Mouse (Mus musculus): ENCODE measurements around the gene Scgb1c1. TPM values are rescaled to one million over a fixed set of nuclear protein-coding genes. Genes with fewer than 3 reads are reported as not detected.

Gene Scgb1c1
- total RNA-seq, 2 experiments from 2014 or later: not detected

- ATAC-seq (replicated peaks; ENCODE audit: poor library complexity, severe bottlenecking): no peak
These were observed 4.3 kb upstream of the Scgb1c1 start for GRCm38 (mm10) chr7:140840750-140841735.

DNA sequence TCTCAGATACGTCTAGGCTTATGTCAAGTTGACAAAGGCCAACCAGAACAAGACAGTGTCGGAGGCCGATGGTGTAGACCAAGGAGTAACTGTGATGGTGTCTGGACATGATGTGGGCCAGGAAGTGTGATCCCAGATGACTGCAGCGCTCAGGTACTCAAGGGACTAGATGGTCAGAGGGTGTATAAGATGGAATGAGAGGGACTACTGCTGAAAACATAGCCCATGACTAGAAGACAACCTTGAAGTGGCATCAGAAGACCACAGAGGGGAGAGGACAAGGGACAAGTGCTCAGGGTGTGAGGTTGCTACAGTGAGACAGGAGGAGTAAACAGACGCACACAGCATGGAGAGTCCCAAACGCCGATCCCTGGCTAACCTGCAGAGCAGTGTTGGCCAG lies 1.5 kb upstream of the Scgb1c1 start:
- ATAC-seq (replicated peaks; ENCODE audit: poor library complexity, severe bottlenecking): no peak

- no peak for ATAC-seq (replicated peaks; ENCODE audit: poor library complexity, severe bottlenecking)
These were observed 336 bp downstream of the Scgb1c1 start for GRCm38 (mm10) chr7:140845683-140846082.

- no peak for ATAC-seq (replicated peaks; ENCODE audit: poor library complexity, severe bottlenecking)
These were observed 1.3 kb downstream of the Scgb1c1 start for GRCm38 (mm10) chr7:140846676-140847075.

- no peak for ATAC-seq (replicated peaks; ENCODE audit: poor library complexity, severe bottlenecking)
These were observed 2.6 kb downstream of the Scgb1c1 start, which contains the start of gene Odf3 for GRCm38 (mm10) chr7:140847755-140848580. Gene Odf3, plus strand, starts transcription at chr7:140847805.

DNA sequence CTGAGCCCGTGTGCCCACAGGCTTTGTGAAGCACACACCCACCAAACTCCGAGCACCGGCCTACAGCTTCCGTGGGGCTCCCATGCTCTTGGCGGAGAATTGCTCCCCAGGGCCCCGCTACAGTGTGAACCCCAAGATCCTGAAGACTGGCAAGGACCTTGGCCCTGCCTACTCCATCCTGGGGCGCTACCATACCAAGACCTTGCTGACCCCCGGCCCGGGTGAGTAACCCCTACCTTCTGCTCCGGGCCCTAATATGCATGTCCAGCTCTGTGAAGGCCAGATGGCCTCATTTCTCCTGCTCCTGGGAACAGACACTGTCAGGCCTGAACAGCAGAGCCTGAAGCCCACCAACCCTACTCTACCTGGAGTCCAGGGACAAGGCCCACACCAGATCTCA lies 3.2 kb downstream of the Scgb1c1 start:
- ATAC-seq (replicated peaks; ENCODE audit: poor library complexity, severe bottlenecking): no peak

GRCm38 (mm10) chr7:140851916-140852315 lies 6.6 kb downstream of the Scgb1c1 start:
- ATAC-seq (replicated peaks; ENCODE audit: poor library complexity, severe bottlenecking): no peak

- ATAC-seq (replicated peaks; ENCODE audit: poor library complexity, severe bottlenecking): no peak
These were observed 8.0 kb downstream of the Scgb1c1 start for GRCm38 (mm10) chr7:140853386-140853785.

GRCm38 (mm10) chr7:140854483-140854882 lies 9.1 kb downstream of the Scgb1c1 start:
- ATAC-seq (replicated peaks; ENCODE audit: poor library complexity, severe bottlenecking): no peak

- ATAC-seq (replicated peaks; ENCODE audit: poor library complexity, severe bottlenecking): no peak
These were observed 9.8 kb downstream of the Scgb1c1 start for GRCm38 (mm10) chr7:140855181-140855580.

DNA sequence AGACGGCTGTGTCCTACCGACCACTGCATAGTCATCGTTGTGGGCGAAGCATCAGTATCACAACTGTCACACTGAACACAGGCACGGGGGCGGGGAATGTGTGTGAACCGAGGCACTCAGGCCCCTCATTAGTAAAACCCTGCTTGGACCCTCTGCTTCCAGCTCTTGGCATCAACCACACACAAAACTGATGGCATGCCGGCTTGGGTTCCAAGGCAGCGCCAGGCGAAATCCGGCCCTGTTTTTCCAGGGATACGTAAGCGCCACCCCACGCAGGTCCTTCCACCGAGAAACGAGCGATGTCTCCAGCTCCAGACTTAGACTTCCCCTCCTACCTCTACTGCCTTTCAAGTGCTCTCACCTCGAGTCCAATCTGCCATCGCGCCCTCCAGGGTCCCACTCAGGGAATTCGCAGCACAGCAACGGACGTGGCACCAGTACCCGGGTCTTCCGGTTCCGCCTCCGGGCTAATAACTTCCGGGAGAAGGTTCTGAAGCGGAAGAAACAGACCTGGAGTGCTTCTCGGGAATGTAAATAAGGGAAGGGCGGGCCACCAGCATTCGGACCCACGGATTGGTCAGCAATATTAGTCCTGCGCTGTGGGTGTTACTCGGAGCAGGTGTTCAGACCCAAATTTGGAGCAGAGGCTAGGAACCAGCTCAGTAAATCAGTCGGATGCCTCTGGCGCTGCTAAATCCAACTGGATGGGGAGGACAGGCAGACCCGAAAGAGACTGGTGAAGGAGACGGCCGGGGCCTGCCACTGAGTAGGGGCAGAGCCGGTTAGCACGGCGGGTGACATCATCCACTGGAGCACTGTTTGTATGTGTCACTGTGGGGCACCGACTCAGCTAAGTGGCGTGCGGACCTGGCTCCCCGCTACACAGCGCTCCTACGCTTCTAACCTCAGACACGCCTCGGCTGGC lies 10.8 kb downstream of the Scgb1c1 start, which contains the start of gene Gm45785:
Gene Gm45785, minus strand, starts transcription at position 472 of the 925 bp plus-strand sequence.
- peak; percentile 54 for ATAC-seq (replicated peaks; ENCODE audit: poor library complexity, severe bottlenecking)

DNA sequence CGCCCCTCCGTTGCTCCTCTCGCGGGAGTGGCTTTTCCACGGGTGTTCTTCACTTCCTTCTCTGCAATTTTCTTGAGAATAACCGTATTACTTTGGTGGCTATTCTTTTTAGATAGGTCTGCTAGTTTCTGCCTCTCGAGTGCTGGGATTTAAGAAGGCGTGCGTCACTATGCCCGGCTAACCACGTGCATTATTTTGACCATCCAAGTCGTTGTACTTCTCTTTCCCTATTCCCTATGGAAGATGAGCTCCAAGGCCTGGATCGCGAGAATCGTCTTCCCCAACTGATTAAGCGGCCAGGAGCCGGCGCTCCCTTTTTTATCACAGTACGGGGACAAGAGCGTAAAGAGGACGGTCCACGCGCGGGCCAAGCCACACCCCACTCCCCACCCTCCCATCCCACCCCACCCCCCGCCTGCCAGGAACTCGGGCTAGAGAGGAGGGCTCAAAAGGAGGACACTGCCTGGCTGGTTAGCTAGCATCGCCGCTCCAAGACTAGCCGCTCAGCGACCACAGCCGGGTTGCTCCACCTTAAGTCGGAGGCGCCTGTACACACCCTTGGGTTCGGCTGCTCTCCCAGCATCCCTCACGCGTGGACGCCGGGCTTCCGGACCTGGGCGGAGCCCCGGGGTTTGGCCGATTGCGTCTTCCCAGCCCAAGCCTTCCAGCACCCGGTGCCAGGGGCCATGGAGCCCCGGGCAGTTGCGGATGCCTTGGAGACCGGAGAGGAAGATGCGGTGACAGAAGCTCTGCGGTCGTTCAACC lies 11.6 kb downstream of the Scgb1c1 start, which contains the start of gene Ric8a:
Gene Ric8a, plus strand, starts transcription at position 173 of the 765 bp plus-strand sequence.
- peak; percentile 63 for ATAC-seq (replicated peaks; ENCODE audit: poor library complexity, severe bottlenecking)

- ATAC-seq (replicated peaks; ENCODE audit: poor library complexity, severe bottlenecking): no peak
These were observed 12.5 kb downstream of the Scgb1c1 start, which contains the start of gene Bet1l for GRCm38 (mm10) chr7:140857550-140858505. Gene Bet1l, minus strand, starts transcription at chr7:140857577.

DNA sequence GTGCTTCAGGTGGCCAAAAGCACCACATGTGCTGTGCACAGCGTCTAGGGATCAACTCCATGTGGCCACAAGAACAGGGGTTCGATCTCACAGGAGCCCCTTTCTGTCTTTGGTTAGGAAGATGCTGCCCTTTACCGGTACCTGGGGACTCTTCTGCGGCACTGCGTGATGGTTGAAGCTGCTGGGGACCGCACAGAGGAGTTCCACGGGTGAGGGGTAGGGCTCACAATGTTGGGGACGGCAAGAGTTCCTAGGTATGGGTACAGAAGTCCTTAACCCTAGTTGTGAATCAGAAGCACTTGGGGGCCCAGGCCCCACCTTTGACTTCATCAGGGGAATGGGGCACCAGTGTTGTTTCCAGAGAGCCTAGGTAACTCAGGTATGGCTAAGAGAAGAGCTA lies 13.4 kb downstream of the Scgb1c1 start:
- no peak for ATAC-seq (replicated peaks; ENCODE audit: poor library complexity, severe bottlenecking)

DNA sequence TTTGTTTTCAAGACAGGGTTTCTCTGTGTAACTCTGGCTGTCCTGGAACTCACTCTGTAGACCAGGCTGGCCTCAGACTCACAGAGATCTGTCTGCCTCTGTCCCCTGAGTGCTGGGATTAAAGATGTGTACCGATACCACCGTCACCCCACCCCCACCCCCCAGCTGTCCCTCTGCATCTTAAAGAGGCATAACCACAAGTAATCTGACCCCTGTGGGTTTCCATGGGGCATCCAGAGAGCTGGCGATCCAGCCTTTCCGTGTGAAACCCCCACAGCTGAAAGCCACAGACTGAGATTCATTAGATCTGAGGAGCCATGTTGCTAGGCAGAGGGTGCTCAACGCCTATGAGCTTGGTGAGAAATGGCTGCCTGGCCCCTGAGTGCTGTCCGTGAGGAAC lies 14.7 kb downstream of the Scgb1c1 start:
- ATAC-seq (replicated peaks; ENCODE audit: poor library complexity, severe bottlenecking): no peak

DNA sequence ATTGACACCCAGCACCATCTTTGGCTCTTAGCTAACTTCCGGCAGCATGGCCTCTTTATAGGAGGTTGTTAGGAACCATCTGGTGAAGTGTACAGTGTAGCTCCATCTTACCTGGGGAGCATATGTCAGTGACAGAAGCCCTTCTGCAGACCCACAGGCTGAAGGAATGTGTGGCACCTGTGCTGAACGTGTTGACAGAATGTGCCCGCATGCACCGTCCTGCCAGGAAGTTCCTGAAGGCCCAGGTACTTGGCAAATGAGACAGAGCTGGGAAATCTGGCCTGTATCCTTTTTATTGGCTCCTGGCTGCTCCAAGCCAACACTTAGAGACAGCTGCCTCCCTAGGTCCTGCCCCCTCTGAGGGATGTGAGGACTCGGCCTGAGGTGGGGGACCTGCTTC lies 15.4 kb downstream of the Scgb1c1 start:
- no peak for ATAC-seq (replicated peaks; ENCODE audit: poor library complexity, severe bottlenecking)

DNA sequence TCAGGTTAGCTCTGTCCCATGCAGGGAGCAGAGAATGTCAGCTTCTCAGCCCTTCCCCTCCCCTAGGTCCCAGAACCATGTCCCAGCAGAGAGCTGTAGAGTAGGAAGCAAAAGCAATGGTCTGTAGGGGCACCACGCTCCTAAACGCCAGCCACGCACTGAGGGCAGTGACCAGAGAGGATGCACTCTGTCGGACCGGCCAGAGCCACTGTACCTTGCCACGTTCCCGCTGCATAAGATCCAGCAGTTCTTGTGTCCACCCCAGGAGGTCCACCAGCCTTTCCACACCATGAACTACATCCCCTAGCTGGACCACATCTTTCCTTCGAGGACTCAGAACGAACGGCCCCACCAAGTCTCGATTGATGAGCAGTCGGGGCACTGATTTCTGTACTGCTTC lies 19.4 kb downstream of the Scgb1c1 start:
- no peak for ATAC-seq (replicated peaks; ENCODE audit: poor library complexity, severe bottlenecking)

- peak; percentile 85 for ATAC-seq (replicated peaks; ENCODE audit: poor library complexity, severe bottlenecking)
These were observed 28.9 kb downstream of the Scgb1c1 start for GRCm38 (mm10) chr7:140874224-140874623.
